Mouse (Mus musculus) liver, adult 2 months (tissue): ENCODE measurements at regions not wholly inside any gene's neighbourhood (a gene's known extent, or its start where the extent isn't known, plus 50 kb on each side); places are given as distances from the start of the nearest gene placed in this dataset.
A peak's percentile ranks its signal among the peaks of the same experiment; 100 is the strongest.

Experiments used
- DNase-seq: peaks from one replicate; pipeline ENCODE4 v3.0.0-alpha.2; 2011; ENCODE audit warnings: low read depth, low spot score; ENCODE audit errors: extremely low read depth
- H3K27ac ChIP-seq: fragments of 200-500 bp; replicated peaks from 2 replicates; pipeline ENCODE4 v1.5.1; 2012; ENCODE audit warnings: low read depth, mild to moderate bottlenecking, control low read depth, inconsistent platforms, low read length; ENCODE audit not compliant: insufficient read depth
- H3K27me3 ChIP-seq: fragments of 200-500 bp; 2 replicates; pipeline ENCODE4 v1.6.1; 2012; ENCODE audit warnings: mild to moderate bottlenecking, moderate library complexity, low read length, inconsistent platforms; ENCODE audit not compliant: control insufficient read depth, insufficient read depth
- H3K36me3 ChIP-seq: fragments of 200-500 bp; 2 replicates; pipeline ENCODE4 v1.6.1; 2012; ENCODE audit warnings: low read length, inconsistent platforms; ENCODE audit not compliant: control insufficient read depth, insufficient read depth
- H3K4me1 ChIP-seq: fragments of 200-500 bp; 2 replicates; pipeline ENCODE4 v1.6.1; 2011; ENCODE audit warnings: low read length; ENCODE audit not compliant: control insufficient read depth, insufficient read depth
- H3K4me3 ChIP-seq: fragments of 200-500 bp; 2 replicates; pipeline ENCODE4 v1.5.1; 2011; ENCODE audit warnings: low read depth, mild to moderate bottlenecking, control low read depth, low read length, moderate library complexity; ENCODE audit not compliant: insufficient read depth
- H3K79me2 ChIP-seq: fragments of 200-500 bp; 2 replicates; pipeline ENCODE4 v1.6.1; 2012; ENCODE audit warnings: inconsistent platforms, mild to moderate bottlenecking, low read length, moderate library complexity; ENCODE audit not compliant: control insufficient read depth, insufficient read depth
- H3K9ac ChIP-seq: fragments of 200-500 bp; 2 replicates; pipeline ENCODE4 v1.6.1; 2012; ENCODE audit warnings: low read depth, mild to moderate bottlenecking, control low read depth, inconsistent platforms, low read length
- CTCF ChIP-seq: fragments of 200-500 bp; IDR thresholded peaks from 2 replicates; pipeline ENCODE4 v1.5.1; 2011; ENCODE audit warnings: low read depth, low read length, control low read depth
- POLR2A ChIP-seq: fragments of 200-500 bp; IDR thresholded peaks from 2 replicates; pipeline ENCODE4 v1.6.1; 2011; ENCODE audit warnings: low read length, control low read depth; ENCODE audit not compliant: insufficient read depth; ENCODE audit errors: extremely low read depth
- WGBS: fragments of 180-500 bp; shearing (Covaris S2); methylation state at CpG from one replicate; pipeline ENCODE4 v1.1.7; 2018; 5-methylcytosine and 5-hydroxymethylcytosine counted together

DNA sequence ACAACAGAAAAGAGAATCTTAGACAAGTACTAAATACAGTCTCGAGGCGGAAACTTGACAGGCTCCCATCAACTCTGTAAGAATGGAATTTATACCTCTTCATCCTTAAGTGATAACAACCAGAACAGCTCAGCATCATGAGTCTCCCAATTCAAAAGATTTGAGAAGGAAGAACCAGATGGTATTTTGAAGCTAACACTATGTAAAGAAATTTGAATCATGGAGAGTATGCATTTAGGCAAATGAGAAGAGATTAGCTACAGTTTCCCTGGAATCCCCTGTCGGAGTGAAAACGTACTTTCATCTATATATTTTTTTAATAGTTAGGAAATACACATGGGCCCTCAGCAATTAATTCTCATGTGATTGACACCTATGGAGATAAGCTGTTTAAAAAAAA lies 140.9 kb downstream of the Nrip1 start:
- Histone ChIP-seq H3K4me1 (no peaks in the 10 kb centered on the region), H3K36me3 (no peaks in the 10 kb centered on the region), H3K27me3 (no peaks in the 10 kb centered on the region), H3K4me3 (no peak overlapping the region), H3K79me2 (no peaks in the 10 kb centered on the region), H3K27ac (no peak overlapping the region), H3K9ac (no peak overlapping the region)
- DNase-seq = no peak
- WGBS = 93% methylated on average over 4 of the region's 4 CpGs
- TF ChIP-seq CTCF = no peak
- TF ChIP-seq POLR2A = no peak

DNA sequence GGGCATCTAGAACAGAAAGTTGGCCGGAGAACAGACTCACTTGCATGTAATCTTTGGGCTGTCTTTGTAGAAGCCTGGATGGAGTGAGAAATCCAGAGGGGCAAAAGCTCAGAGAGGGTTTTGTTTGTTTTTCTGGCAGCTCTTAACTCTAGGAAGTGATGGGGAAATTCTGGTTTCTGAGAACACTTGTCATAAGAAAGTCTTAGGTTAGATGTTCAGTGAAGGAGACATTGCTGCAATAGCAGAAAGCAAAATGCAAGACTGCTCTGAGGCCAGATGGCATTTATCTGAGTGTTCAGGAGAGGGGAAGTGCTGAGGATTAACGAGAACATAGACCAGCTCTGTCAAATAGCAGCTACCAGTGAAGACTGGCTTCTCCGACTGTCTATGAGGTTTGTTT lies 141.5 kb downstream of the Nrip1 start:
- H3K79me2 ChIP-seq = no peaks in the 10 kb centered on the region

DNA sequence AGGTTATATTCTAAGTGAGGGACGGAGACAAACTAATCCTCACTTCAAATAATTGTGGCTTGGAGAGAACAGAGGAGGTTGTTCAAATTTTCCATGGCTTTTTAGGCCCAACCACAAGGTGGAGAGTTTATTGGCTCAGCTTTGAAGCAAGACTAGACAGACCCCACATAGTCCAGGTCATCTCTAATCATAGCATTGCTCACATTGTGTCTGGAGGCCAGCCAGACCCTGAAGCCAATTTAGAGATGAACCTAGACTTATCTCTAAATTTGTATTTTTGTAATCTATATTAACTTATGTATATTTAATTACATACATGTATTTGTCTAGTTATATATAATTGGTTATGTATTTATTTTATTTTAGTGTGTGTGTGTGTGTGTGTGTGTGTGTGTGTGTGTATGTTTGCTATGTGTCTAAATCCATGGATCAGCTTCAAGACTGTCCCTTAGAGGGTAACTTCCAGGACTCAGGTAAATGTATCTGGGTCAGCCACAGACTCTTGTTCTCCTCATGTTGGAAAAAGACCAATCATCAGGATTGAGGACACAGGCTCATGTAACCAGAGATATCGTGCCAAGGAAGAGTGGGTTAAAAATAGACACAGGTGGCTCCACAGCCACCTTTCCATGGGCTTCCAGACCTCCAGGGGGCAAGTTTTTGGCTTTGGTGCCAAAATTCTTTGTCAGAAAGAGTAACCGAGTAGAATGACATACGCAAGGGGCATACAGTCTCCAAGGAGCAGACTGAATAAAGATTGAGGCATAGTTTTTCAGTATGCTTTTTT lies 142.9 kb downstream of the Nrip1 start:
- Histone ChIP-seq H3K27ac (no peak overlapping the region), H3K36me3 (no peaks in the 10 kb centered on the region), H3K4me1 (peaks cover 5% of the 10 kb centered on the region; the same call in 1 of the 2 replicates), H3K9ac (no peak overlapping the region), H3K4me3 (no peak overlapping the region), H3K79me2 (no peaks in the 10 kb centered on the region), H3K27me3 (no peaks in the 10 kb centered on the region)
- DNase-seq = no peak
- TF ChIP-seq CTCF (no peak), POLR2A (no peak)
- WGBS = 92% methylated on average over 4 of the region's 4 CpGs

More for the DNA sequence above, 141.5 kb downstream of the Nrip1 start:
- Histone ChIP-seq H3K4me3 (no peak overlapping the region), H3K27me3 (no peaks in the 10 kb centered on the region), H3K27ac (no peak overlapping the region), H3K9ac (no peak overlapping the region), H3K4me1 (no peaks in the 10 kb centered on the region), H3K36me3 (no peaks in the 10 kb centered on the region)
- TF ChIP-seq POLR2A (no peak), CTCF (no peak)
- no peak for DNase-seq
- 48% methylated on average over 3 of the region's 3 CpGs for WGBS

DNA sequence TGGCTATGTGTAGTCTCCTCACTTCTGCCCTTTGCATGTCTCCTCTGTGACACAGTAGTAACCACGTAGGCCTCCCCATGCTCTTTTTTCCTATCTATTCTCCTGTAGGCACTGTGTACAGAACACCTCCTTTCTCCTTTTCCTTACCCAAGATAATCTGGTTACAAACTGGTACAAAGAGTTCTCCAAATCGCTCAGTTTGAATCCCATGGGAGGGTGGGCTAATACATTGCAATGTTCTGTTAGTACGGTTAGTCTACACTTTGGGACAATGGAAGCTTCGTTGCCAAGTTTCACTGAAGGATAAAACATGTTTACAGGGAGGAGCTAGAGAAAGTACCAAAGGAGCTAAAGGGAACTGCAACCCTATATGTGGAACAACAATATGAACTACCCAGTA lies 145.2 kb downstream of the Nrip1 start:
- H3K36me3 ChIP-seq = no peaks in the 10 kb centered on the region
- H3K27ac ChIP-seq = no peak overlapping the region
- TF ChIP-seq CTCF (no peak), POLR2A (no peak)
- 91% methylated on average over 4 of the region's 4 CpGs for WGBS
- no peak overlapping the region for H3K9ac ChIP-seq
- peaks cover 12% of the 10 kb centered on the region for H3K4me1 ChIP-seq
- H3K27me3 ChIP-seq = no peaks in the 10 kb centered on the region
- DNase-seq = no peak
- H3K79me2 ChIP-seq = no peaks in the 10 kb centered on the region
- no peak overlapping the region for H3K4me3 ChIP-seq

DNA sequence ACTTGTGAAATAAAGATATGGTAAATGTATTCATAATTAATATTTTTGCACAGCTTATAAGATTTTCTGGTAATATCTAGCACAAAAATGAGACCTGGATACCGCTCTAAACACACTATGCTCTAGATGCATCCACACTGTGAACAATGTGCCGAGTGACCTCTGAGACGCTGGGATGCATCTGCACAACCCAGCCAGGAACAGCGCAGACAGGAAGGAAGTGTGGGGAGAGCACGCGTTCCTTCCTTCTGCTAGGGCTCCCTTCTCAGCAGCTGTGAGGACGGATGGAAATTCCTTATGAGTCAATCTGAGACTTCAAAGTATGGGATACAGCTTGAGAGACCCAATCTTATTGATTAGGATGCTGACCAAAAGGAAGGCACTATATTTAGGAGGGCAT lies 147.2 kb downstream of the Nrip1 start:
- no peaks in the 10 kb centered on the region for H3K79me2 ChIP-seq
- no peak overlapping the region for H3K27ac ChIP-seq
- TF ChIP-seq POLR2A = no peak
- TF ChIP-seq CTCF = no peak
- H3K4me1 ChIP-seq = peaks cover 14% of the 10 kb centered on the region
- H3K9ac ChIP-seq = no peak overlapping the region
- 76% methylated on average over 7 of the region's 7 CpGs for WGBS
- no peaks in the 10 kb centered on the region for H3K36me3 ChIP-seq
- H3K4me3 ChIP-seq = no peak overlapping the region
- no peak for DNase-seq
- no peaks in the 10 kb centered on the region for H3K27me3 ChIP-seq

DNA sequence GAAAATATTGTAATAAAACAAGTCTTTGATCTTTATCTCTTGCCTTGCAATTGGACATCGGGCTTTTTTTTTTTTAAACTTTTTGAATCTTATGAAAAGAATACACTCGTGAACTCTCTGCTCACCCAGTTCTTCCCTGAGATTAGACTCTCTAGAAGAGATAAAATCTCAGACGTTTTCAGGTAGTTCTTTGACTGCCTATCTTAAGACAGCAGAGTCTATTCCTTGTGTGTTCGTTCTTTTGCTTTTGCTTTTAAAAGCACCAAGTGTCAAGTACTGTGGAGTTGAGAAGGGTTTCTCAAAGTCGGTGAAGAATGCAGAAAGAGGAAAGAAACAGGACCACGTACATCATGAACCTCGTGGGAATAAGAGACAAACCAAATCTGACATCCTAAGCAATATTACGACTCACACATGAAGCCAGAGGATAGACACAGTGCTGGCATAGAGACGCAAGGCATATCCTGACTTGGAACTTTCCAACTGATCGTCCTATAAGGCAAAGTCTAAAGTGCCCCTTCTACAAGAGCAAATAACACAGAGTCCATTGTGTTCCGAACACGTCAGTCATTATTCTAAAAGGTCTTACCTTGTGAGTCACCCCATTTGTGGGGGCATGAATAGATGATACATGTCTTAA lies 147.9 kb downstream of the Nrip1 start:
- H3K27ac ChIP-seq = no peak overlapping the region
- 16% methylated on average over 12 of the region's 12 CpGs for WGBS
- DNase-seq = peak; percentile 73

More for the DNA sequence above, 147.9 kb downstream of the Nrip1 start:
- H3K27me3 ChIP-seq = no peaks in the 10 kb centered on the region
- peaks cover 17% of the 10 kb centered on the region for H3K4me1 ChIP-seq
- TF ChIP-seq CTCF = no peak
- no peak for TF ChIP-seq POLR2A
- no peaks in the 10 kb centered on the region for H3K36me3 ChIP-seq
- peak overlapping the region; percentile 20; the same call in 1 of the 2 replicates for H3K4me3 ChIP-seq
- H3K79me2 ChIP-seq = no peaks in the 10 kb centered on the region
- H3K9ac ChIP-seq = no peak overlapping the region
